Mouse (Mus musculus) liver, postnatal 0 days (tissue): ENCODE results near the gene Vps18. TPM values are rescaled to one million over a fixed set of nuclear protein-coding genes. Genes with fewer than 3 reads are reported as not detected.

Source experiments
- ATAC-seq: fragments of 200-750 bp; cut with Nextera tagmentation; 2 replicates; pipeline ENCODE4 v1.8.0; 2017; ENCODE audit warnings: mild to moderate bottlenecking, moderate library complexity
- DNase-seq: peaks from one replicate; pipeline ENCODE4 v3.0.0-alpha.2; 2016
- H3K27ac ChIP-seq: fragments of 300-500 bp; sonication (generic); 2 replicates; pipeline ENCODE4 v1.5.1; 2014; ENCODE audit warnings: antibody characterized with exemption, moderate library complexity, mild to moderate bottlenecking, low read depth
- H3K27me3 ChIP-seq: fragments of 300-500 bp; sonication (generic); 2 replicates; pipeline ENCODE4 v1.6.1; 2014; ENCODE audit warnings: low read length, control low read depth, mixed read lengths; ENCODE audit not compliant: insufficient read depth
- H3K36me3 ChIP-seq: fragments of 300-500 bp; sonication (generic); replicated peaks from 2 replicates; pipeline ENCODE4 v1.6.1; 2014; ENCODE audit warnings: mild to moderate bottlenecking, control low read depth, low read length, moderate library complexity, mixed read lengths; ENCODE audit not compliant: insufficient read depth
- H3K4me1 ChIP-seq: fragments of 300-500 bp; sonication (generic); 2 replicates; pipeline ENCODE4 v1.6.1; 2014; ENCODE audit warnings: antibody characterized with exemption, mild to moderate bottlenecking, control low read depth; ENCODE audit not compliant: insufficient read depth
- H3K4me2 ChIP-seq: fragments of 300-500 bp; sonication (generic); 2 replicates; pipeline ENCODE4 v1.6.1; 2014; ENCODE audit warnings: low read depth, mild to moderate bottlenecking, low read length, moderate library complexity, mixed read lengths
- H3K4me3 ChIP-seq: fragments of 300-500 bp; sonication (generic); 2 replicates; pipeline ENCODE4 v1.5.1; 2014; ENCODE audit warnings: low read depth, low read length
- H3K9ac ChIP-seq: fragments of 300-500 bp; sonication (generic); replicated peaks from 2 replicates; pipeline ENCODE4 v1.6.1; 2014; ENCODE audit warnings: mild to moderate bottlenecking, moderate library complexity
- H3K9me3 ChIP-seq: fragments of 300-500 bp; sonication (generic); 2 replicates; pipeline ENCODE4 v1.6.1; 2016; ENCODE audit warnings: mild to moderate bottlenecking, control low read depth, low read length, mixed read lengths
- CTCF ChIP-seq: sonication (generic); IDR thresholded peaks from 2 replicates; pipeline ENCODE4 v1.5.1; 2016; ENCODE audit warnings: antibody characterized with exemption, low read depth
- EP300 ChIP-seq: IDR thresholded peaks from 2 replicates; pipeline ENCODE4 v1.6.1; 2016; ENCODE audit warnings: antibody characterized with exemption, low read depth, mild to moderate bottlenecking
- WGBS: fragments of 180-500 bp; shearing (Covaris S2); extraction: QIAGEN DNeasy Blood & Tissue Kit; methylation state at CpG from one replicate; pipeline ENCODE4 v1.1.7; 2014; ENCODE audit not compliant: insufficient replicate concordance; 5-methylcytosine and 5-hydroxymethylcytosine counted together
- polyA plus RNA-seq: library from polyadenylated mRNA; unstranded; fragments of >200 nt; fragmentation: Nextera tagmentation; extraction: Ambion mirVana; gene quantifications from 2 replicates; pipeline ENCODE4 v1.2.1, GENCODE M21; 2015

The Vps18 gene
- polyA plus RNA-seq, 1 experiment from 2014 or later: 4.7 TPM

DNA sequence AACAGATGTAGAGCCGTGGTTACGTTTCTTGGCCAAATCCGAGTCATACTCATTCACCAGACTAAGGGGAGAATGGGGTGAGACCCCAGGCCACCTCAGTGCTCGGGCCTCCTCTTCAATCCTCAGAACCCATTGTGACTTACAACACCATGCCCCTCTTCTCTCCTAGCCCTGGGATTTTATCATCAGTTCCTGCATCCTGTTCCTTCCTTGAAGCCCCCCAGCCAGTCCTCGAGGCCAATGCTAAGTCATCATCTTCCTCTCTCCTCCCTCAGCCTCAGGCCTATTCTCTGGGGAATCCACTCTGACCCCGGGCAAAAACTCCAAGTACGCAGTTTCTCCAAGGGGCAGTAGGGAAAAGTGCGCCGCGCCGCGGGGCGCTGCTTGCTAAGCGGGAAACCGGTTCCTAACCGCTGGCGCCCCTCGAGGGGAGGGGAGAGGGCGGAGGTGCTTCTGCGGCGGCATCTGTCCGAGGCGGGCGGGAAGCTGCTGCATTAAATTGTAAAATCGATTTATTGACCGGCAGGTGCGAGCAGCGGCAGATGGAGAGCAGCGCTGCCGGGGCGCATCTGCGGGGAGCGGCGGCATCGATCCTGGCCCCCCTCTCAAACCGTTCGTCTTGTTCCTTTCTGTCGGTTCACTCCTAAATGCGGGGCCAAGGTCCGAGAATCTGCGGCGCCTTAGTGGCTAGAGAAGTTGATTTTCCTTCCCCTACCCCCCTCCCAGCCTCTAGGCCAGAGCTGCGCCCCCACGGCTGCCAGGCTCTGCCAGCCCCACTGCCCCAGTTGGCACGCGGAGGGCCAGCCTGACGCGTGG is 33.4 kb downstream of the Vps18 start:
- no peak overlapping the region for H3K27ac ChIP-seq
- H3K9me3 ChIP-seq: no peaks in the 10 kb centered on the region
- H3K4me2 ChIP-seq: peak overlapping the region; percentile 67
- H3K36me3 ChIP-seq: no peaks in the 10 kb centered on the region
- ATAC-seq: no peak
- WGBS: 5% methylated on average over 48 of the region's 48 CpGs
- TF ChIP-seq CTCF: no peak
- no peak for TF ChIP-seq EP300
- H3K9ac ChIP-seq: 0 out of 2 replicates have a peak overlapping the region, but pooled peaks have one; percentile 7
- H3K4me1 ChIP-seq: peaks cover 64% of the 10 kb centered on the region
- no peak for DNase-seq
- H3K27me3 ChIP-seq: peaks cover 67% of the 10 kb centered on the region
- peak overlapping the region; percentile 36 for H3K4me3 ChIP-seq

DNA sequence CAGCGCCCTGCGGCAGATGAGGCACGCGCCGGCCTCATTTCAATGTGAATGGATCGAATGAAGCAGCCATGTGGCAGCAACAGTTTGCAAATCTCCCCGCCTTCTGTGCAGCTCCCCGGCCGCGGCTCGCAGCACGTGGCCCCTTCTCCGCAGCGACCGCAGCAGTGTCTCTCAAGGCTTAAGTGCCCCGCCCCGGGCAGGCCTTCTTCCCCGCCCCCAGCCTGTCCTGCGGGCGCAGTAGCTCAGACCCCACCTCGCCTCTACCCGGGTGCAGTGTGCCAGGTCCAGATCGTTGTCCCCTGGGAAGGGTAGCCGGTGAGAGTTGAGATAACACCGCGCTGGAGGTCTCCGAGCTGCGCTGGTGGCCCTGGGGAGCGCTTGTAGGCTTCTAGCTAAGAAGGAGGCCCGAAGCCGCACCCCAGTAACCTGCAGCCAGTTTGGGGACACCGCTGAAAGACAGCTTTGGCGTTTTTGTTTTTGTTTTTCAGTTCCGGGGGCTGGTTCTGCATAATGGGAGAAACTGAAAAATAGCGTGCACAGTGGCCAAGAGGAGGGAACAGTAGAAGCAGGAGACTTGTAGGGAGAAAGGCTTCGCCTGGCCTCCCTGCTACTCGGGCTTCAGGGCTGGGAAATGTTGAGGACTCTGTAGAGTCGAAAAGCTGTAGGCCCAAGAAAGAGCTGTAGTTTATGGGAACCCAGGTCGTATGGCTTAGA is 34.2 kb downstream of the Vps18 start:
- ATAC-seq (peak; percentile 26), DNase-seq (peak; percentile 59)
- WGBS: 10% methylated on average over 39 of the region's 39 CpGs
- Histone ChIP-seq H3K36me3 (no peaks in the 10 kb centered on the region), H3K9ac (no peak overlapping the region; the same call in 1 of the 2 replicates), H3K27ac (no peak overlapping the region), H3K4me2 (peak overlapping the region; percentile 67), H3K4me3 (peak overlapping the region; percentile 36), H3K27me3 (peaks cover 75% of the 10 kb centered on the region), H3K9me3 (no peaks in the 10 kb centered on the region), H3K4me1 (peaks cover 66% of the 10 kb centered on the region)
- no peak for TF ChIP-seq CTCF
- no peak for TF ChIP-seq EP300

DNA sequence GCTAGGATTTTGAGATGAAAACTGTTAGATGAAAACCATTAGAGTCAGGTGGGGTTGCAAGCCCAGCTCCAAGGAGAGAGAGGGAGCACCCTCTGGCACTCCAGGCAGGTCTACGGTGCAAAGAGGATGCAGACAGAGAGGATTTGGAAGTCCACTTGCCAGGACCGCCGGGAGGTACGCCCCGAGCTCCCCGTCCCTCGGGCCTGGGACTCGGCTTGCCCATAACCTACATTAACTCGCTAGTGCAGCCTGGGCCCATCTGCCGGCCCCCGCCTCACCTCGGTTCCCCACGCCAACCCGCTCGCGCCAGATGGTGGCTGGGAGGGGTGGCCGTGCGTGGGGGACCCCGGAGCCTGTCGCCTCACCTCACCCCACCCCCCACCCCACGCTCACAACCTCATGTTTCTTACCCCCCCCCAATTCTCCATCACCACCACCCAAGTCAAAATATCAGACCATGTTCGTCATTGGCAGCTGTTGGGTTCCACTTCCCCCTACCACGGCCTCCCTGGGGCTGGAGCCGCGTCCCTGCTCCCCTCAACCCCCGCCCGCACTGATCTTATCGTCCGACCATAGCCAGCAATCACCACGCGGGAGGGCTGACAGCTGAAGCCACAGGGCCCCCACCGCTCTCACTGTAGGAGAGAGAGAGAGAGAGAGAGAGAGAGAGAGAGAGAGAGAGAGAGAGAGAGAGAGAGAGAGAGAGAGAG is 35.5 kb downstream of the Vps18 start:
- ATAC-seq: no peak
- Histone ChIP-seq H3K9me3 (no peaks in the 10 kb centered on the region), H3K4me3 (peak overlapping the region; percentile 55), H3K27ac (no peak overlapping the region; the same call in 1 of the 2 replicates), H3K4me2 (peak overlapping the region; percentile 73), H3K36me3 (no peaks in the 10 kb centered on the region), H3K27me3 (peaks cover 85% of the 10 kb centered on the region), H3K4me1 (peaks cover 55% of the 10 kb centered on the region), H3K9ac (no peak overlapping the region)
- WGBS: 12% methylated on average over 22 of the region's 32 CpGs
- DNase-seq: peak; percentile 57
- no peak for TF ChIP-seq EP300
- TF ChIP-seq CTCF: no peak

DNA sequence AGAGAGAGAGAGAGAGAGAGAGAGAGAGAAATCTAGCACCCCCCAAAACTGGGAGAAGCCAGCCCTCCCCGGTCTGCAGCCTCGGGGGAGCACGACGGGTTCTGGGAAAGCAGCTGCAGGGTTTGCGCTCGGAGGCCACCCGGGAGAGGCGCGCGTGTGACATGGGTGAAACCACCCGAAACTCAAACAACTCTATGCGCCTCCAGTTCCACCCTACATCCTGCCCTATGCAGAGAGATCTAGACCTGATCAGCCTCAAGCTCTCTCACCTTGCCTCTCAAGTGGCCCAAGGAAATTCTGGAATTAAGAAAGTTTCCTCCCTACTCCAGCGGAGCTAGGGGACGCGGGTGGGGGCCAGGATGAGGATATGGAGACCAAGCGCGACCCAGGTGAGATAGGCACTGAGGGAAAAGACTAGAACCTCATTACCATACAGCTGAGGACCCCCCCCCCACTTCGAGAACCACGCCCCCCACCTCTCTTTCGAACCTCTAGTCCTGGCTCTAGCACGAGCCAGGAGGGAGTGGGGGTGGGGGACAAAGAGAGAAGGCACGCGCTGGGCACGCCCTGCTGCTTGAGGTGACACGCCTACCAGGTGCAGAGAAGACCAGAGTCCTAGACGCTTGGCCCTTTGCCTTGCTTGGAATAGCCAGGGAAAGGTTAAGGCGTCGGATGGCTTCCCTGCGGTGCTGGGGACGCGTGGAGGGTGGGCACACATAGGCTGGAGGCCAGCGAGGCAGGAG is 36.2 kb downstream of the Vps18 start:
- peaks cover 55% of the 10 kb centered on the region for H3K4me1 ChIP-seq
- peak overlapping the region; percentile 73 for H3K4me2 ChIP-seq
- H3K9ac ChIP-seq: no peak overlapping the region
- no peaks in the 10 kb centered on the region for H3K36me3 ChIP-seq
- H3K27ac ChIP-seq: no peak overlapping the region; the same call in 1 of the 2 replicates
- peaks cover 85% of the 10 kb centered on the region for H3K27me3 ChIP-seq
- DNase-seq: no peak
- ATAC-seq: no peak
- TF ChIP-seq CTCF (no peak), EP300 (no peak)
- under 1% methylated on average over 32 of the region's 32 CpGs for WGBS
- H3K4me3 ChIP-seq: peak overlapping the region; percentile 55
- no peaks in the 10 kb centered on the region for H3K9me3 ChIP-seq

DNA sequence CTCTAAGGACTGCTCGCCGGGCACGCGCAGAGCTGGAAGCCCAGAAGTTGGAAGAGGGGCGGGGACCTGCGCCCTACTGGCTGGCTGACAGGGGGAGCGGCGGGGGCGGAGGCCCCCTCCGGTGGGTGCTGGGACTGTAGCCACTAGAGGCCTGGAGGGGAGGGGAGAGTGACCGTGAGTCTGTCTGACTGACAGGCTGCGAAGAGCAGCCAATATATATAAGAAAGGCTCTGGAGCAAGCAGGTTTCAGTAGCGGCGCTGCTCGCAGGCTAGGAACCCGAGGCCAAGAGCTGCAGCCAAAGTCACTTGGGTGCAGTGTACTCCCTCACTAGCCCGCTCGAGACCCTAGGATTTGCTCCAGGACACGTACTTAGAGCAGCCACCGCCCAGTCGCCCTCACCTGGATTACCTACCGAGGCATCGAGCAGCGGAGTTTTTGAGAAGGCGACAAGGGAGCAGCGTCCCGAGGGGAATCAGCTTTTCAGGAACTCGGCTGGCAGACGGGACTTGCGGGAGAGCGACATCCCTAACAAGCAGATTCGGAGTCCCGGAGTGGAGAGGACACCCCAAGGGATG is 37.1 kb downstream of the Vps18 start, which contains the start of gene Dll4:
Gene Dll4 (plus strand): TSS at position 217 of the 576 bp plus-strand sequence.
- H3K27me3 ChIP-seq: peaks cover 80% of the 10 kb centered on the region
- no peaks in the 10 kb centered on the region for H3K36me3 ChIP-seq
- H3K9me3 ChIP-seq: no peaks in the 10 kb centered on the region
- no peak within 1 kb of the TSS; the same call in 1 of the 2 replicates for H3K27ac ChIP-seq
- peaks cover 52% of the 10 kb centered on the region for H3K4me1 ChIP-seq
- peak within 1 kb of the TSS; percentile 50 for H3K9ac ChIP-seq
- WGBS: 1% methylated on average over 33 of the region's 33 CpGs
- ATAC-seq (peak; percentile 30), DNase-seq (peak; percentile 63)
- TF ChIP-seq CTCF (peak; percentile 18; the same call in 1 of the 2 replicates), EP300 (no peak)
- H3K4me3 ChIP-seq: peak within 1 kb of the TSS; percentile 55
- peak within 1 kb of the TSS; percentile 73 for H3K4me2 ChIP-seq
